In the genomic region with DNA sequence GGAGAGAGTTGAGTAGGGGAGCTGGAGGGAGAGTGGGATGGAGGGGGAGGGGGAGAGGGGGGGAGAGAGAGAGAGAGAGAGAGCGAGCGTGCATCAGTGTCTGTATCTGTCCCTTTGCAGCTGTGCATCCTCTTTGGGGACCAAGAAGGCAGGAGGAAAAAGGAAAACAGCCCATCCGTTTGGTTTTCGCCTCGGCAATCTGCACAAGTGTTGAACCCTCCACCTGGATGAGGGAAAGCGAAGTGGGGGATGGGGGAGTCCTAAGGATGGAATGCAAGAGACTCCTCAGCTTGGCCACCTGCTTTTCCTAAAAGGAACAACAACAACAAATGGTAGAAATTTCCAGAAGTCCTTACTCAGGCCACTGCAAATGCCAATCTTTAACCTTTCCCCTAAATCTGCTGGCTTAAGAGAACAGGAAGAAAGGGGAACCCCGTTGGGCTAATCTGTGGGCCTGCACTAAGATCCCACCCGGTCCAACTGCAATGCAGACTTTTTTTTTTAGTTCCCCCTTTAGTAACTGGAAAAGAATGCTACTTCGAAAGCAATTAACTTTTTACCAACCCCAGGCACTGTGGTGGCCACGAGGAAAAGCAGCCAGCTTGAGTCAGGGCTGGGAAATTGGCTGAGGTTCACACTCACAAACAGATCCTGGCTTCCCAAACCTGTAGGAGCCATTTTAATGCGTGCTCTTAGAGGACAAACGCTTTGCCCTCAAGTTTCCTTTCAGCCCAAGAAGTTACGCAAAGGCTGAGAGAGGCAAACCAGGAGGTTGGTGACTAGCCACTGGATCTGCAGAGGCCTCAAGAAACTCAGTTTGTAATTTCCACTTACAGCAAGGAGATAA, we compare ENCODE assay signal across 8 mouse cellular contexts. TPM values are rescaled to one million over a fixed set of nuclear protein-coding genes. Genes with fewer than 3 reads are reported as not detected.
DNase-seq lines count a peak whose midpoint lies in the region; ATAC-seq and TF ChIP-seq lines count a peak whose summit lies in the region.

No protein-coding gene starts in this region.

- no peaks in the 10 kb centered on the region for H3K9me3 ChIP-seq in kidney, embryonic 14.5 days (ENCODE audit: control insufficient read depth, low read length)
- no peaks in the 10 kb centered on the region for H3K9me3 ChIP-seq in midbrain, embryonic 11.5 days (ENCODE audit: control insufficient read depth, low read length)

- WGBS in kidney, embryonic 14.5 days: 13% methylated on average over 11 of the region's 13 CpGs
- 10% methylated on average over 12 of the region's 13 CpGs for whole genome bisulfite sequencing in midbrain, embryonic 11.5 days

- ATAC-seq in kidney, embryonic 14.5 days (ENCODE audit: low FRiP score, low TSS enrichment): no peak
- no peak for ATAC-seq in midbrain, embryonic 11.5 days (ENCODE audit: low FRiP score)

- peak overlapping the region; percentile 79; the same call in 1 of the 2 replicates for H3K9ac ChIP-seq in kidney, embryonic 14.5 days (ENCODE audit: low read depth, low read length)
- peak overlapping the region; percentile 90; the same call in 1 of the 2 replicates for H3K9ac ChIP-seq in midbrain, embryonic 11.5 days (ENCODE audit: low read length)

- H3K4me2 ChIP-seq in kidney, embryonic 14.5 days (replicated peaks; ENCODE audit: low read depth, low read length): peak overlapping the region; percentile 76
- H3K4me2 ChIP-seq in midbrain, embryonic 11.5 days: peak overlapping the region; percentile 60

- DNase-seq in layer of hippocampus, adult 2 months (ENCODE audit: low spot score in 2 of 2): no peak
- no peak for DNase-seq in layer of hippocampus, postnatal 36 days
- peak; percentile 63 to 69 for DNase-seq in cerebellum, postnatal 14 days
- DNase-seq in heart, adult 9 months (ENCODE audit: low spot score in 2 of 2): peak; percentile 59 to 65
- DNase-seq in midbrain, embryonic 11.5 days (ENCODE audit: low spot score, missing footprints): peak; percentile 93
- DNase-seq in spleen, postnatal 14 days (ENCODE audit: low spot score in 2 of 2): no peak
- no peak for DNase-seq in right cerebral cortex, adult 18-20 months

- peak overlapping the region; percentile 100 for H3K27ac ChIP-seq in layer of hippocampus, adult 2 months
- H3K27ac ChIP-seq in kidney, embryonic 14.5 days (ENCODE audit: low read depth, low read length): peak overlapping the region; percentile 100
- H3K27ac ChIP-seq in midbrain, embryonic 11.5 days (ENCODE audit: low read depth, low read length): peak overlapping the region; percentile 94

- no peaks in the 10 kb centered on the region for H3K27me3 ChIP-seq in kidney, embryonic 14.5 days (ENCODE audit: control insufficient read depth, insufficient read depth, low read length)
- H3K27me3 ChIP-seq in midbrain, embryonic 11.5 days (ENCODE audit: control insufficient read depth, insufficient read depth, low read length): no peaks in the 10 kb centered on the region

- H3K4me1 ChIP-seq in kidney, embryonic 14.5 days (ENCODE audit: control insufficient read depth, insufficient read depth, low read length): peaks cover 93% of the 10 kb centered on the region
- H3K4me1 ChIP-seq in midbrain, embryonic 11.5 days (ENCODE audit: control insufficient read depth, insufficient read depth, low read length): peaks cover 98% of the 10 kb centered on the region

- no peak; the same call in 1 of the 2 replicates for TF ChIP-seq CTCF in layer of hippocampus, adult 2 months (conservative IDR thresholded peaks at IDR 0.05)

- H3K4me3 ChIP-seq in layer of hippocampus, adult 2 months: peak overlapping the region; percentile 40; the same call in 1 of the 2 replicates
- H3K4me3 ChIP-seq in kidney, embryonic 14.5 days (ENCODE audit: low read length): 0 out of 2 replicates have a peak overlapping the region, but pooled peaks have one; percentile 15
- peak overlapping the region; percentile 27; the same call in 1 of the 2 replicates for H3K4me3 ChIP-seq in midbrain, embryonic 11.5 days (ENCODE audit: low read depth, low read length)

- peaks cover under 1% of the 10 kb centered on the region; the same call in 1 of the 2 replicates for H3K36me3 ChIP-seq in kidney, embryonic 14.5 days (ENCODE audit: control insufficient read depth, insufficient read depth, low read length)
- no peaks in the 10 kb centered on the region for H3K36me3 ChIP-seq in midbrain, embryonic 11.5 days (ENCODE audit: control insufficient read depth, insufficient read depth, low read length)

RNA-seq across cellular contexts. Expression of a gene that starts 17.0 kb away (rescaled TPM):
- total RNA-seq in layer of hippocampus, adult 2 months (2021): 100 to 1,000 TPM; 173 to 186 TPM
- total RNA-seq in layer of hippocampus, postnatal 36 days (2021): 100 to 1,000 TPM; 162 to 181 TPM
- 44.3 and 61.1 TPM in 2 replicates for polyA plus RNA-seq in kidney, embryonic 14.5 days (2014; fragmentation: Nextera tagmentation; extraction: Ambion mirVana)
- polyA plus RNA-seq in midbrain, embryonic 11.5 days (2014; fragmentation: Nextera tagmentation; extraction: Ambion mirVana): 43.1 and 45.6 TPM in 2 replicates

Comparison
In these comparisons a context has a peak if more than half of its experiments do, and no peak if none do; other contexts are left out.
1. DNase-seq: peak in cerebellum, postnatal 14 days (2 of 2), heart, adult 9 months (2 of 2) and midbrain, embryonic 11.5 days (single experiment); none in layer of hippocampus, adult 2 months (0 of 2), layer of hippocampus, postnatal 36 days (0 of 2), spleen, postnatal 14 days (0 of 2) and right cerebral cortex, adult 18-20 months (single experiment).
2. Peak in every context shown above with its lines, with median percentiles within 50 percentile points of each other: H3K27ac ChIP-seq and H3K4me3 ChIP-seq.